Mouse (Mus musculus) liver, embryonic 16.5 days (tissue): ENCODE measurements around the gene Ece1. TPM values are rescaled to one million over a fixed set of nuclear protein-coding genes. Genes with fewer than 3 reads are reported as not detected.
A peak's percentile ranks its signal among the peaks of the same experiment; 100 is the strongest.
"Not testable (repeated sequence)": the region's sequence is repeated elsewhere in the genome, so short reads cannot be mapped to it uniquely, and the experiment has no call there.

Source experiments
- ATAC-seq: fragments of 200-750 bp; cut with Nextera tagmentation; 2 replicates; pipeline ENCODE4 v1.8.0; 2017; ENCODE audit warnings: low read depth, mild to moderate bottlenecking, moderate number of reproducible peaks, moderate library complexity
- H3K27ac ChIP-seq: fragments of 300-500 bp; sonication (generic); 2 replicates; pipeline ENCODE4 v1.5.1; 2014; ENCODE audit warnings: mild to moderate bottlenecking, low read length
- H3K27me3 ChIP-seq: fragments of 300-500 bp; sonication (generic); 2 replicates; pipeline ENCODE4 v1.6.1; 2014; ENCODE audit warnings: low read depth, low read length, mixed read lengths; ENCODE audit not compliant: control insufficient read depth, insufficient read depth
- H3K36me3 ChIP-seq: fragments of 300-500 bp; sonication (generic); 2 replicates; pipeline ENCODE4 v1.6.1; 2014; ENCODE audit warnings: mild to moderate bottlenecking; ENCODE audit not compliant: control insufficient read depth, insufficient read depth
- H3K4me1 ChIP-seq: fragments of 300-500 bp; sonication (generic); 2 replicates; pipeline ENCODE4 v1.6.1; 2014; ENCODE audit warnings: low read depth, low read length, mixed read lengths; ENCODE audit not compliant: control insufficient read depth
- H3K4me2 ChIP-seq: fragments of 300-500 bp; sonication (generic); 2 replicates; pipeline ENCODE4 v1.6.1; 2014; ENCODE audit warnings: low read depth, low read length, mixed read lengths
- H3K4me3 ChIP-seq: fragments of 300-500 bp; sonication (generic); 2 replicates; pipeline ENCODE4 v1.5.1; 2014; ENCODE audit warnings: low read depth, mild to moderate bottlenecking, low read length
- H3K9ac ChIP-seq: fragments of 300-500 bp; sonication (generic); 2 replicates; pipeline ENCODE4 v1.6.1; 2014; ENCODE audit warnings: low read depth, low read length
- H3K9me3 ChIP-seq: fragments of 300-500 bp; sonication (generic); replicated peaks from 2 replicates; pipeline ENCODE4 v1.6.1; 2016; ENCODE audit warnings: low read length; ENCODE audit not compliant: control insufficient read depth
- WGBS: fragments of 180-500 bp; shearing (Covaris S2); extraction: QIAGEN DNeasy Blood & Tissue Kit; methylation state at CpG from one replicate; pipeline ENCODE4 v1.1.7; 2014; ENCODE audit not compliant: insufficient replicate concordance; 5-methylcytosine and 5-hydroxymethylcytosine counted together
- polyA plus RNA-seq: library from polyadenylated mRNA; unstranded; fragments of >200 nt; fragmentation: Nextera tagmentation; extraction: Ambion mirVana; gene quantifications from 2 replicates; pipeline ENCODE4 v1.2.1, GENCODE M21; 2015

Gene Ece1
- polyA plus RNA-seq, 1 experiment from 2014 or later = 23.4 TPM

- no peak for ATAC-seq
- H3K36me3 ChIP-seq = peaks cover 18% of the 10 kb centered on the region
These were observed 98.7 kb downstream of the Ece1 start for GRCm38 (mm10) chr4:137960757-137961156.

GRCm38 (mm10) chr4:137962643-137963350 is 100.8 kb downstream of the Ece1 start:
- Histone ChIP-seq H3K36me3 (peaks cover 15% of the 10 kb centered on the region), H3K9ac (no peak overlapping the region), H3K4me1 (no peaks in the 10 kb centered on the region), H3K4me2 (no peak overlapping the region), H3K27ac (no peak overlapping the region), H3K27me3 (no peaks in the 10 kb centered on the region), H3K4me3 (no peak overlapping the region), H3K9me3 (no peaks in the 10 kb centered on the region)
- WGBS = 82% methylated on average over 20 of the region's 20 CpGs
- ATAC-seq = no peak

More at GRCm38 (mm10) chr4:137960757-137961156, 98.7 kb downstream of the Ece1 start:
- WGBS = 33% methylated on average over 11 of the region's 11 CpGs
- Histone ChIP-seq H3K9ac (no peak overlapping the region), H3K4me3 (no peak overlapping the region), H3K4me2 (no peak overlapping the region), H3K27me3 (no peaks in the 10 kb centered on the region), H3K4me1 (no peaks in the 10 kb centered on the region), H3K27ac (no peak overlapping the region), H3K9me3 (no peaks in the 10 kb centered on the region)

- Histone ChIP-seq H3K4me2 (no peak overlapping the region), H3K27ac (no peak overlapping the region), H3K9ac (no peak overlapping the region), H3K4me1 (no peaks in the 10 kb centered on the region), H3K4me3 (no peak overlapping the region), H3K9me3 (no peaks in the 10 kb centered on the region), H3K36me3 (peaks cover 15% of the 10 kb centered on the region), H3K27me3 (no peaks in the 10 kb centered on the region)
- no peak for ATAC-seq
- WGBS = 72% methylated on average over 6 of the region's 6 CpGs
These were observed 101.4 kb downstream of the Ece1 start for GRCm38 (mm10) chr4:137963431-137963830.

- Histone ChIP-seq H3K4me1 (no peaks in the 10 kb centered on the region), H3K27ac (no peak overlapping the region), H3K9ac (no peak overlapping the region), H3K4me3 (no peak overlapping the region), H3K4me2 (no peak overlapping the region), H3K27me3 (no peaks in the 10 kb centered on the region), H3K36me3 (peaks cover 11% of the 10 kb centered on the region), H3K9me3 (no peaks in the 10 kb centered on the region)
- no peak for ATAC-seq
- WGBS = 50% methylated on average over 9 of the region's 9 CpGs
These were observed 102.0 kb downstream of the Ece1 start for GRCm38 (mm10) chr4:137963881-137964584.

- ATAC-seq = no peak
- Histone ChIP-seq H3K27me3 (no peaks in the 10 kb centered on the region), H3K9me3 (no peaks in the 10 kb centered on the region), H3K4me3 (no peak overlapping the region), H3K9ac (no peak overlapping the region), H3K36me3 (peaks cover 5% of the 10 kb centered on the region), H3K4me1 (no peaks in the 10 kb centered on the region), H3K27ac (no peak overlapping the region), H3K4me2 (no peak overlapping the region)
- WGBS = 75% methylated on average over 11 of the region's 11 CpGs
These were observed 102.5 kb downstream of the Ece1 start for GRCm38 (mm10) chr4:137964585-137964930.

- no peak overlapping the region for H3K4me3 ChIP-seq
- H3K27ac ChIP-seq = no peak overlapping the region
- no peak overlapping the region for H3K9ac ChIP-seq
- no peaks in the 10 kb centered on the region for H3K27me3 ChIP-seq
- H3K4me2 ChIP-seq = no peak overlapping the region
- 12% methylated on average over 9 of the region's 9 CpGs for WGBS
- no peaks in the 10 kb centered on the region for H3K36me3 ChIP-seq
- H3K4me1 ChIP-seq = no peaks in the 10 kb centered on the region
- H3K9me3 ChIP-seq = no peaks in the 10 kb centered on the region
- ATAC-seq = peak; percentile 64; the same call in 1 of the 2 replicates
These were observed 106.2 kb downstream of the Ece1 start for GRCm38 (mm10) chr4:137968203-137968602.

- not testable (repeated sequence) for H3K4me1 ChIP-seq, H3K9ac ChIP-seq, H3K27ac ChIP-seq, H3K36me3 ChIP-seq, H3K4me2 ChIP-seq, H3K4me3 ChIP-seq, H3K27me3 ChIP-seq, ATAC-seq, H3K9me3 ChIP-seq
- no CpG with 5 or more reads among the region's 11 CpGs for WGBS
These were observed 108.7 kb downstream of the Ece1 start for GRCm38 (mm10) chr4:137970623-137971199.

- H3K9ac ChIP-seq, ATAC-seq, H3K36me3 ChIP-seq, H3K4me3 ChIP-seq, H3K27me3 ChIP-seq, H3K4me1 ChIP-seq, H3K4me2 ChIP-seq, H3K9me3 ChIP-seq, H3K27ac ChIP-seq: not testable (repeated sequence)
- WGBS = no CpG with 5 or more reads among the region's 11 CpGs
These were observed 112.9 kb downstream of the Ece1 start for GRCm38 (mm10) chr4:137974856-137975432.
